Mouse (Mus musculus): ENCODE results near the gene Fam81b. TPM values are rescaled to one million over a fixed set of nuclear protein-coding genes. Genes with fewer than 3 reads are reported as not detected.
"Not testable (repeated sequence)": the region's sequence is repeated elsewhere in the genome, so short reads cannot be mapped to it uniquely, and the experiment has no call there.

The Fam81b gene
- not detected in 2 replicates for polyA plus RNA-seq (2014; fragmentation: Nextera tagmentation; extraction: Ambion mirVana)

GRCm38 (mm10) chr13:76304637-76305122 lies at the start of gene Fam81b:
Fam81b (minus strand) TSS chr13:76305072.
- no peak within 1 kb of the TSS for H3K27ac ChIP-seq (ENCODE audit: low read depth)
- no peak for ATAC-seq (ENCODE audit: insufficient read depth)
- WGBS = 28% methylated on average over 7 of the region's 7 CpGs
- no peaks in the 10 kb centered on the region for H3K9me3 ChIP-seq (ENCODE audit: low read depth, low read length)
- TF ChIP-seq CTCF (IDR thresholded peaks at IDR 0.05; ENCODE audit: low read depth) = peak; percentile 20; the same call in 1 of the 2 replicates
- peak; percentile 16 for DNase-seq
- H3K9ac ChIP-seq = no peak within 1 kb of the TSS
- H3K4me3 ChIP-seq (ENCODE audit: low read depth, low read length) = no peak within 1 kb of the TSS
- H3K27me3 ChIP-seq (ENCODE audit: insufficient read depth, low read length) = no peaks in the 10 kb centered on the region
- no peaks in the 10 kb centered on the region for H3K36me3 ChIP-seq (ENCODE audit: insufficient read depth)
- H3K4me2 ChIP-seq = no peak within 1 kb of the TSS
- H3K4me1 ChIP-seq (ENCODE audit: insufficient read depth) = no peaks in the 10 kb centered on the region

DNA sequence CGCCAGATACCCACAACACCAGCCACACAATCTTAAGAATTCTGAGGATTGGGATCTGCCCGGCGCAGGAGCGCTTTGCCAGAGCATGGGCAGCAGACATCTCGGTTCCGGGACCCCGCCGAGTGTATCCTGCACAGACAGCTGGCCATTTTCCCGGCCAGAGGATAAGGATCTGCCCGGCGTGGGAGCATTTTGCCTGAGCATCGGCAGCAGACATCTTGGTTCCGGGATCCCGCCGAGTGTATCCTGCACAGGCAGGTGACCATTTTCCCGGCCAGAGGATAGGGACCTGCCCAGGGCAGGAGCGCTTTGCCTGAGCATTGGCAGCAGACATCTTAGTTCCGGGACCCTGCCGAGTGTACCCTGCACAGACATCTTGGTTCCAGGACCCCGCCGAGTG lies 41.1 kb upstream of the Fam81b start:
- not testable (repeated sequence) for H3K9ac ChIP-seq; H3K4me3 ChIP-seq (ENCODE audit: low read depth, low read length); H3K4me1 ChIP-seq (ENCODE audit: insufficient read depth); H3K9me3 ChIP-seq (ENCODE audit: low read depth, low read length); DNase-seq; ATAC-seq (ENCODE audit: insufficient read depth); H3K36me3 ChIP-seq (ENCODE audit: insufficient read depth); H3K27ac ChIP-seq (ENCODE audit: low read depth); H3K27me3 ChIP-seq (ENCODE audit: insufficient read depth, low read length); H3K4me2 ChIP-seq
- WGBS = 61% methylated on average over 17 of the region's 21 CpGs

GRCm38 (mm10) chr13:76318635-76319034 lies 13.8 kb upstream of the Fam81b start:
- ATAC-seq (ENCODE audit: insufficient read depth) = peak; percentile 85
- Histone ChIP-seq H3K36me3 (ENCODE audit: insufficient read depth) (no peaks in the 10 kb centered on the region), H3K4me2 (no peak overlapping the region), H3K4me1 (ENCODE audit: insufficient read depth) (no peaks in the 10 kb centered on the region), H3K9me3 (ENCODE audit: low read depth, low read length) (no peaks in the 10 kb centered on the region), H3K27ac (ENCODE audit: low read depth) (no peak overlapping the region), H3K4me3 (ENCODE audit: low read depth, low read length) (no peak overlapping the region), H3K9ac (no peak overlapping the region), H3K27me3 (ENCODE audit: insufficient read depth, low read length) (no peaks in the 10 kb centered on the region)
- 18% methylated on average over 3 of the region's 3 CpGs for WGBS
- TF ChIP-seq CTCF (IDR thresholded peaks at IDR 0.05; ENCODE audit: low read depth) = no peak
- peak; percentile 81 for DNase-seq

GRCm38 (mm10) chr13:76311580-76311979 lies 6.7 kb upstream of the Fam81b start:
- no peak for TF ChIP-seq CTCF (IDR thresholded peaks at IDR 0.05; ENCODE audit: low read depth)
- no peak for ATAC-seq (ENCODE audit: insufficient read depth)

GRCm38 (mm10) chr13:76308811-76309210 lies 3.9 kb upstream of the Fam81b start:
- DNase-seq = no peak
- H3K4me2 ChIP-seq = no peak overlapping the region
- 54% methylated on average over 1 of the region's 1 CpGs for WGBS
- H3K27ac ChIP-seq (ENCODE audit: low read depth) = no peak overlapping the region
- H3K36me3 ChIP-seq (ENCODE audit: insufficient read depth) = no peaks in the 10 kb centered on the region
- H3K4me3 ChIP-seq (ENCODE audit: low read depth, low read length) = no peak overlapping the region
- H3K9ac ChIP-seq = no peak overlapping the region
- ATAC-seq (ENCODE audit: insufficient read depth) = no peak
- H3K9me3 ChIP-seq (ENCODE audit: low read depth, low read length) = no peaks in the 10 kb centered on the region
- H3K4me1 ChIP-seq (ENCODE audit: insufficient read depth) = no peaks in the 10 kb centered on the region
- no peak for TF ChIP-seq CTCF (IDR thresholded peaks at IDR 0.05; ENCODE audit: low read depth)
- H3K27me3 ChIP-seq (ENCODE audit: insufficient read depth, low read length) = no peaks in the 10 kb centered on the region

More at GRCm38 (mm10) chr13:76311580-76311979, 6.7 kb upstream of the Fam81b start:
- no peaks in the 10 kb centered on the region for H3K9me3 ChIP-seq (ENCODE audit: low read depth, low read length)
- DNase-seq = no peak
- no peak overlapping the region for H3K4me3 ChIP-seq (ENCODE audit: low read depth, low read length)
- WGBS = 84% methylated on average over 7 of the region's 7 CpGs
- H3K9ac ChIP-seq = no peak overlapping the region
- H3K4me1 ChIP-seq (ENCODE audit: insufficient read depth) = no peaks in the 10 kb centered on the region
- H3K27ac ChIP-seq (ENCODE audit: low read depth) = no peak overlapping the region
- no peak overlapping the region for H3K4me2 ChIP-seq
- no peaks in the 10 kb centered on the region for H3K36me3 ChIP-seq (ENCODE audit: insufficient read depth)
- H3K27me3 ChIP-seq (ENCODE audit: insufficient read depth, low read length) = no peaks in the 10 kb centered on the region

- no peak overlapping the region for H3K4me3 ChIP-seq (ENCODE audit: low read depth, low read length)
- H3K27me3 ChIP-seq (ENCODE audit: insufficient read depth, low read length) = no peaks in the 10 kb centered on the region
- ATAC-seq (ENCODE audit: insufficient read depth) = peak; percentile 86
- no peaks in the 10 kb centered on the region for H3K9me3 ChIP-seq (ENCODE audit: low read depth, low read length)
- DNase-seq = peak; percentile 74
- WGBS = 49% methylated on average over 2 of the region's 2 CpGs
- no peak overlapping the region for H3K9ac ChIP-seq
- H3K36me3 ChIP-seq (ENCODE audit: insufficient read depth) = no peaks in the 10 kb centered on the region
- no peak overlapping the region for H3K27ac ChIP-seq (ENCODE audit: low read depth)
- TF ChIP-seq CTCF (IDR thresholded peaks at IDR 0.05; ENCODE audit: low read depth) = no peak
- no peaks in the 10 kb centered on the region for H3K4me1 ChIP-seq (ENCODE audit: insufficient read depth)
- no peak overlapping the region for H3K4me2 ChIP-seq
Measured at GRCm38 (mm10) chr13:76305655-76306365, 938 bp upstream of the Fam81b start.

GRCm38 (mm10) chr13:76305241-76305640 lies 369 bp upstream of the Fam81b start:
- DNase-seq (no peak), ATAC-seq (ENCODE audit: insufficient read depth) (no peak)
- H3K4me3 ChIP-seq (ENCODE audit: low read depth, low read length) = no peak overlapping the region
- WGBS = 87% methylated on average over 3 of the region's 3 CpGs
- H3K27me3 ChIP-seq (ENCODE audit: insufficient read depth, low read length) = no peaks in the 10 kb centered on the region
- no peak for TF ChIP-seq CTCF (IDR thresholded peaks at IDR 0.05; ENCODE audit: low read depth)
- H3K4me2 ChIP-seq = no peak overlapping the region
- H3K9me3 ChIP-seq (ENCODE audit: low read depth, low read length) = no peaks in the 10 kb centered on the region
- H3K36me3 ChIP-seq (ENCODE audit: insufficient read depth) = no peaks in the 10 kb centered on the region
- H3K9ac ChIP-seq = no peak overlapping the region
- H3K27ac ChIP-seq (ENCODE audit: low read depth) = no peak overlapping the region
- no peaks in the 10 kb centered on the region for H3K4me1 ChIP-seq (ENCODE audit: insufficient read depth)

All from lung, embryonic 14.5 days (tissue).